ENCODE assay signal across 8 mouse cellular contexts in the genomic region with DNA sequence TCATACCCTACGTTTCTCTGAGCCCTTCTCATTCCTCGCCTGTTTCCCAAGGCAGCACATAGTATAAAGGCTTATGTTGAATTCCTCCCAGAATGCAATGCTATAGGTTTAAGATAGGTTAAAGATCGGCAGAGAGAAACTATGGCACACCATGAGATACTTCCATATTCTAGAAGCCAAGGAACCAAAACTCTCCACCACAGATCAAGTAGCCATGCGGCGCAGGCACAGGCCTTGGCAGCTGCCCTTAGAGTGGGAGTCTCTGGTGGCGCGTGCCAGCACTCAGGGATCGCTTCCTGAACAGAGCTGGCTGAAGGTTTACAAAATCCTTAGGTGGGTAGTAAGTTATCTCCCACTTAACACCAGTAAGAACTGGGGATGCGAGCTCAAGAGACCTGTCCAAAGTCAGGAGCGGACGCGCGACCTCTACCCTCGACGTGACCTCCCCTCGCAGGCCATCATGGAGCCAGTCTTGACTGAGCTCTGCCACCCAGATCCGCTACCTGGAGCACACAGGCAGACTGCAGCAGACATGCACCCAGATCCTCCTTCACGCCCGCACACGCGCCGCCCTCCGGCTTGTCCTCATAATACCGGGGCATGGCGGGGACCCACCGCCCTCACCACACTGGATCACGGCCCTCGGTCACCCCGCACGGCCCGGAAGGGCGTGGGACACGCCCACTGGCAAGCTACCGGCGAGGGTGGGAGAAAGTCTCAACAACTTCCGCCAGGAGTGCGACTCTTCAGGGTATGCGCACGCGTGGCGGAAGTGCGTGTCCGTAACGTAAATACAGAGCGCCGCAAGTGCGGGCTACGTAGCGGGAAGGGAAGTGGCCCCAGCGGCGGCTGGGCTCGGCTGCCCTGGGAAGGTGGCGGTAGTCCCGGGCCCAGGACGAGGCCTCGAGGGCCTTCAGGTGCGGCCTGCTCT. TPM values are rescaled to one million over a fixed set of nuclear protein-coding genes. Genes with fewer than 3 reads are reported as not detected.
DNase-seq lines count a peak whose midpoint lies in the region; ATAC-seq lines count a peak whose summit lies in the region.

A gene (minus strand): TSS at position 738 of the 931 bp plus-strand sequence.
A gene (plus strand): TSS at position 774 of the 931 bp plus-strand sequence.

- peak; percentile 97 for ATAC-seq in inflammation-experienced regulatory T-cells, adult 6 months
- peak; percentile 96 for ATAC-seq in megakaryocyte-erythroid progenitor cell, adult 5-6 weeks (replicated peaks; ENCODE audit: low FRiP score, low TSS enrichment, poor library complexity, severe bottlenecking)

- DNase-seq in adrenal gland, adult (ENCODE audit: inconsistent age in 2 of 2, low spot score in 1 of 2) = peak; percentile 97 to 98
- peak; percentile 96 for DNase-seq in embryo, embryonic 10.5 days (ENCODE audit: low spot score)
- peak; percentile 95 for DNase-seq in gastrocnemius, postnatal 14 days
- DNase-seq in left cerebral cortex, postnatal 10 days (ENCODE audit: extremely low spot score in 1 of 2, low spot score in 2 of 2) = peak; percentile 92 to 95
- peak; percentile 98 for DNase-seq in right cerebral cortex, postnatal 25 days
- peak; percentile 90 to 91 for DNase-seq in urinary bladder, postnatal 4 days (ENCODE audit: low spot score in 2 of 2)

- intact Hi-C loops in gastrocnemius, postnatal 14 days (cut with DNase I; ENCODE audit: low total_unique reads) = no loop called here
- intact Hi-C loops in left cerebral cortex, postnatal 10 days (cut with DNase I) = loop anchor here (5.0 kb wide), 1 partner anchor 157 kb away; no protein-coding TSS in a partner anchor

RNA-seq across cellular contexts. Expression of the first gene that starts in this region (rescaled TPM):
- 100 to 1,000 TPM; 106 to 107 TPM for total RNA-seq in gastrocnemius, postnatal 14 days (2021)
- 10 to 100 TPM; 56.3 to 64.4 (median 64.3) TPM for polyA plus RNA-seq in inflammation-experienced regulatory T-cells, adult 6 months (2017; shearing (Covaris generic))
- total RNA-seq in left cerebral cortex, postnatal 10 days (2021) = 10 to 100 TPM; 40.8 to 41.4 TPM
- 96.6 and 104 TPM in 2 replicates for total RNA-seq in megakaryocyte-erythroid progenitor cell, adult 5-6 weeks (2014; fragmentation: Nextera tagmentation)
- 82.0 and 90.7 TPM in 2 replicates for total RNA-seq in megakaryocyte-erythroid progenitor cell, adult 5-6 weeks (2017)

RNA-seq across cellular contexts. Expression of the second gene that starts in this region (rescaled TPM):
- 10 to 100 TPM; 19.7 to 20.2 TPM for total RNA-seq in gastrocnemius, postnatal 14 days (2021)
- polyA plus RNA-seq in inflammation-experienced regulatory T-cells, adult 6 months (2017; shearing (Covaris generic)) = 10 to 100 TPM; 55.5 to 58.0 (median 57.0) TPM
- 10 to 100 TPM; 57.8 to 63.8 TPM for total RNA-seq in left cerebral cortex, postnatal 10 days (2021)
- total RNA-seq in megakaryocyte-erythroid progenitor cell, adult 5-6 weeks (2014; fragmentation: Nextera tagmentation) = 33.5 and 42.9 TPM in 2 replicates
- total RNA-seq in megakaryocyte-erythroid progenitor cell, adult 5-6 weeks (2017) = 45.7 and 46.1 TPM in 2 replicates

Comparison
In these comparisons a context has a peak if more than half of its experiments do, and no peak if none do; other contexts are left out.
1. Peak in every context shown above with its lines: DNase-seq and ATAC-seq.